Mouse (Mus musculus) B cell, adult 2 months (primary cell): ENCODE data around the gene E130309D02Rik.

Experiments
- DNase-seq, 2 experiments: peaks; one replicate each; pipeline ENCODE4 v3.0.0; 2022

E130309D02Rik gene

DNA sequence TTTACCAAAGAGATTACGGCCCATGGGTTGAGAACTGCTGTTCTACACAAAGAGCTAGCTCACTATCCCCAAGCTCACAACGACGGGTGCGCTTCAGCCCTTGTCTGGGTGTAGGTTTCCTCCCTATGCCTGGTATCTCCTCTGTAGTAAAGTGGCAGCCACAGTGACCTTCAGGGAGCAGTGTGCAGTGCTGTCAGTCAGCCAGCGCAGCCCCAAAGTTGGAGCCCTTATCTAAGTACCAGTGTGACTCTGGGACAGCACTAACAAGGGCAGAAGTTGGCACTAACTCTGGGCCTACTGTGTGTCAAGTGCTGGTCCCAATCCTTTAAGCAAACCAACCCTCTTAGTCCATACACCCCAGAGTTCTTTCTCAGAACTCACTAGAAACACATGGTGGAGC, 6.3 kb downstream of the E130309D02Rik start:
- no peak for DNase-seq

DNA sequence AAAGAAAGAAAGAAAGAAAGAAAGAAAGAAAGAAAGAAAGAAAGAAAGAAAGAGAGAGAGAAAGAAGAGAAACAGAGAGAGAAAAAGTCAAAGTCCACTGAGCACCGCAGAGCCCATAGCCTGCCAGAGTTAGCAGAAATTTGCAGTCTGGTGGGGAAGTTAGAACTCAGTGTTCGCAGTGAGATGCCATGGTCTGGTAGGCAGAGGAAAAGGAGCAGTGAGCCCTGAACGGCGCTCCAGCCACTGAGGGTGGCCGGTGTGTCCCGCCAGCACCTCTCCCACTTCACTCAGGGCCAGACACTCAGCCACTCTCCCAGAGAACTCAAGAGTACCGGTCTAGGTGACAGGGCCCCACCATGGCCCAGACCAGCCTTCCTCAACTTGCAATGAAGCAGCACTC, 10.9 kb downstream of the E130309D02Rik start:
- no peak for DNase-seq

DNA sequence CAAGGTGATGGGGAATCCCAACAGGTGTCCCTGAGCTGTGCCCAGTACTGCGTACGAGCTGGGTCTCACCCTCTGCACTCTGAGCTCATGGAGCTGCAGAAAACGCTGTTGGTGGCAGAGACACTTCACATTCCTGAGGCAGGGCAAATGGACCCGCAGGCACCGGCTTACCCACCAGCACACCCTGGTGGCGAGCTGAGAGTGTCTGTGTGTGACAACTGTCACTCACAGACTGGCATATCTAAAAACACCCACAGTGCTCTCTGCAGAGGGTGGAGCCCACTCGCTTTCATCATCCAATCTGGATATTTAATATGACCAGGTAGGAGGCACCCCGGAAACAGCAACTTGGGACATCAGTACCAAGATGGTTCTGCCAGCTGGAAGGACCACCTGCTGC, 13.9 kb downstream of the E130309D02Rik start:
- DNase-seq = no peak

DNA sequence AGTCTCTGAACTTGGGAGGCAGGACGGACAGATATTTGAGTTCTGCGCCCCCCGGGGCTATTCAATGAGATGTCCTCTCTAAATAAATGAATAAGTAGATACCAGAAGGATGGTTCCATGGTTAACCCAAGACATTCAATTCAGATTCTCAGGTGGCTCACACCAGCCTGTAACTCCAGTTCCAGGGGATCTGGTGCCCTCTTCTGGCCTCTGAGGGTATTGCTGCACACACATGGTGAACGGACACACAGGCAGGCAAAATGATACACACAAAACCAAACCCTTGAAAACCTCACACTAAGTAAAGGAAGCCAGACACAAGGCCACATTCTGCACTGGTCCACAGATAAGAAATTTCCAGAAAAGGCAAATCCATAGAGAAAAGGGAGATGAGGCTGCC, 15.5 kb downstream of the E130309D02Rik start:
- DNase-seq = peak; percentile 73 to 74

DNA sequence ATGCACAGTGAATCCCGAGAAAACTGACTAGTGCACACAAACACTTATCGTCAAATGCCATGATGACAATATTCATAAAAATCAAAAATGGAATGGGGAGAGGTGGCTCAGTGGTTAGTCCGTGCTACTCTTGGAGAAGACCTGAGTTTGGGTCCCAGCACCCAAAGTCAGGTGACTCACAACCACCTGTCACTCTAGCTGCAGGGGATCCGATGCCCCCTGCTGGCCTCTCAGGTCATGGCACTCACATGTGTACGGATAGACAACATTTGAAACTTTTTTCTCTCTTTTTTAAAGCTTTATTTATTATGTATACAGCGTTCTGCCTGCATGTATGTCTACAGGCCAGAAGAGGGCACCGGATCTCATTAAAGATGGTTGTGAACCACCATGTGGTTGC, 16.8 kb downstream of the E130309D02Rik start:
- peak; percentile 32 to 39 for DNase-seq

DNA sequence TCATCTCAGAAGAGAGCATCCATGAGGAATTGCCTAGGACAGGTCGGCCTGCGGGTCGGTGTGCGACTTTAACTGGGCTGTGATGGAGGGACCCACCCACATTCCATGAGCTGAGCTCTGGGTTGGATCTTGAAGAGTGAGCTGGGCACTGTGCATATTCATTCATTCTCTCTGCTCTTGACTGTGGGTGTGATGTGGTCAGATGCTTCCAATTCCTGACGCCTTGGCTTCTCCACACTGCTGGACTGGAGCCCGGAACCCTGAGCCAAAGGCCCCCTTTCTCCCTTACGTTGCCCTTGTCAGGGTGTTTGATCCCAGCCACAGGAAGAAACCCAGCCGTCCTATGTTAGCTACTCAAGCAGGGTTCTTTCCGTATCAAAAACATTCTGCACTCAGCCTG, 17.2 kb downstream of the E130309D02Rik start:
- DNase-seq = no peak

DNA sequence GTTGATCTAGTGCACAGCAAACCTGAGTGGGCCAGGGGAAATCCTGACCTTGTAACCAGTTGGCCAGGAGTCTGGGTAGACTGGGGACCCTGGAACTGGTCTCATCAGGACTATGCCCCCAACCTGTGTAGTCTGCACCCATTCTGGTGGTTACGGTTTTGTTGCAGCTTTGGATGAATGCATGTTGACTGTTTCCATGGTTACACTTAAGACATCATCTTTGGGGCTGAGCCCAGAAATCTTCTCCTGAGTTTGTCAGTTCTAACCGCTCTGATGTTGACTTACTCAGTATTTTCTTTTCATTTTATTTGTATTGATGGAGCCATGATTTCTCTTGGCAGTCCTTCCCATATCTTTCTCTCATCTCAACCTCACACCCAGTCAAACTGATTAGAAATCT, 19.8 kb downstream of the E130309D02Rik start:
- DNase-seq = no peak

DNA sequence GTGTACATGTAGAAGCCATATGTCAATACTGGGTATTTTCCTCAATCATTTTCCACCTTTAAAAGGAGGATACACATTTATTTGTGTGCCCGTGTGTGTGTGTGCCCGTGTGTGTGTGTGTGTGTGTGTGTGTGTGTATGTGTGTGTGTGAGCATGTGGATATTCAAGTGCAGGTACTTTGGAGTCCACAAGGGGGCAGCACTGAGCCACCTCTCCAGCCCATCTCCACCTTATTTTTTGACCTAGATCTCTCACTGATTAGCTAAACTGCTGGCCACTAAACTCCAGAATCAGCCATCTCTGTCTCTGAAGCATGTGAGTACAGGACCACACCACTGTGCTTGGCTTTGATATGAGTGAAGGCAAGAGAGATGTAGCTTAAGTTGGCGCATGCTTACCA, 20.3 kb downstream of the E130309D02Rik start:
- peak; percentile 23 to 34 for DNase-seq

DNA sequence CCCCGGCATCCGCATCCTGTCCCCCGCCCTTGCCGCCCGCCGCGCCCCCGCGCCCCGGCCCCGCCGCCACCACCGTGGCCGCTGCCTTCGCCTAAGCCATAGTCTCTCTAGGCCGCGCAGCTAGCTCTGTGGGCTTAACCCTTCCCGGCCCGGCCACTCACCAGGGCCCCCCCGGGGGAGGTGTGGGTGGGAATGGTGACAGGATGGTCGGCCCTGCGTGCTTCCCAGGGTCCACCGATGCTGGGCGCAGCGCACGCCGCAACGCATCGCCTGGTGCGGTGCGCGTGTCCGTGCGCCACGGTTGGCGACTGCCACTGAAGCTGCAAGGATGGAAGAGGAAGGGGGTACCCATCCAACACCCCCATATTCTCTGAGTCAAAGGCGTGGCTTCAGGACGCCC, 21.8 kb downstream of the E130309D02Rik start, which contains the start of gene Zfp853:
Zfp853 (minus strand) TSS at position 220 of the 400 bp plus-strand sequence.
- no peak for DNase-seq

DNA sequence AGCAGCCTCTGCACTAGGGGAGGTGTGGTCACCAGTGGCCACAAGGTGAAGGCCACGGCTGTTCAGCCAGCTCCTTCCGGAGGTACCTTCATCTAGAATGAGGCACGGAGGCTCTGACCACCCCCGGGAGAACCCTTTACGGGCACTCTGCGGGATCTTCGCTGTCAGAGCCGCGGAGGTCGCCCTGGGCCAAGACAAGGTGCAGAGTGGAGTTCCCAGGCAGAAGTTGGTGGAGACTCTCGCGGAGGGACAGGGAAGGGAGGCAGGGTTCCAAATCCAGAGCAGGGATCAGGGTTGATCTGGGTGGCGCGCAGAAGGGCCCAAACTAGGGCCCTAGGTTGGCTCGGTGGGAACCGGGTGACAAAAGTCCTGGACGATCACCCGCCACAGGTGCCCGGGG, 22.3 kb downstream of the E130309D02Rik start:
- no peak for DNase-seq

DNA sequence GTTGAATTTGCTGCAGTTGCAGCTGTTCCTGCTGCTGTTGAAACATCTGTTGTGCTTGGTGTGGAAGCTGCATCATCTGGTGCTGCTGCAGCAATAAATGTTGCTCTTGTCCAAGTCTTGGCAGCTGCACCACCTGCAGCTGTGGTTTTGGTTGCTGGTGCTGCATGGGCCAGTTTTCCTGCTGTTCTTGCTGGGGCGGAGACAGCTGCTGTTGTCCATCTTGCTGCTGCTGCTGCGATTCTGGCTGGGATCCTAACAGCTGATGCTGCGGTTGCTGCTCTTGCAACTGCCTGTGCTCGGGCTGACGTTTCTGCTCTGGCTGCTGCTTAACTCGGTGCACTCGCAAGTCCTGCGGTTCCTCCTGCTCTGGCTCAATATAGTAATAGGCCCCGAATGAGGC, 25.9 kb downstream of the E130309D02Rik start:
- DNase-seq = no peak

DNA sequence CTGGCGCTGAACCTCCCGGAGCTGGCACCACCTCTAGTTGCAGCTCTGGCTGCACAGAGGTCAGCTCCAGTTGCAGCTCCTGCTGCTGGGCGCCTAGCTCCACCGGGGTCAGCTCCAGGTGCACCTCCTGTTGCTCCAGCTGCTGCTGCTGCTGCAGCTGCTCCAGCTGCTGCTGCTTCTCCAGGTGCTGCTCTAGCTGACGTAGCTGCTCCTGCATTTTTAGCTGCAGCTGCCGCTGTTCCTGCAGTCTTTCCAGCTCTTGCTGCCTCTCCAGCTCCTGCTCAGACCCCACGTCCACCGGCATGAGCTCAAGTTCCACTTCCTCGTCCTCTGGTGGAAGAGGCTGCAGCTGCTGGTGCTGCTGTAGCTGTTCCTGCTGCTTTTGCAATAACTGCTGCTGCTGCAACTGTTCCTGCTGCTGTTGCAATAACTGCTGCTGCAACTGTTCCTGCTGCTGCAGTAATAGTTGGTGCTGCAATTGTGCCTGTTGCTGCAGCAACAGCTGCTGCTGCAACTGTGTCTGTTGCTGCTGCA, 26.7 kb downstream of the E130309D02Rik start:
- no peak for DNase-seq

DNA sequence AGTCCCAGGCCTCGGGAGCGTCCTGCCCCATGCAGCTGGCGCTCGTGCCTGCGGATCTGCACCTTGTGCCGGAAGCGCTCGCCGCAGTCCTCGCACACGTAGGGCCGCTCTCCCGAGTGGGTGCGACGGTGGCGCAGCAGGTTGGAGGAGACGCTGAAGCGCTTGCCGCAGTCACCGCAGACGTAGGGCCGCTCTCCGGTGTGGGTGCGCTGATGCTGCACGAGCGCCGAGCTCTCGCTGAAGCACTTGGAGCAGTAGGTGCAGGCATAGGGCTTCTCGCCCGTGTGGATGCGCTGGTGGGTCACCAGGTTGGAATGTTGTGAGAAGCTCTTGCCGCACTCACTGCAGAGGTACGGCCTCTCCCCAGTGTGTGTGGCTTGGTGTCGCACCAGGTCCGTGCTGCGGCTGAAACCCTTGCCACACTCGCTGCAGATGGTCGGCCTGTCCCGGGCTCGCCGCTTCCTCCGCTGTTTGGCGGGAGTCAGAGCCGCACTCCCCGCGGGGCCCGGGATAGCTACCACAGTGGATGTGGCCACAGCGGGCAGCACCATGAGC, 27.3 kb downstream of the E130309D02Rik start:
- DNase-seq = no peak

DNA sequence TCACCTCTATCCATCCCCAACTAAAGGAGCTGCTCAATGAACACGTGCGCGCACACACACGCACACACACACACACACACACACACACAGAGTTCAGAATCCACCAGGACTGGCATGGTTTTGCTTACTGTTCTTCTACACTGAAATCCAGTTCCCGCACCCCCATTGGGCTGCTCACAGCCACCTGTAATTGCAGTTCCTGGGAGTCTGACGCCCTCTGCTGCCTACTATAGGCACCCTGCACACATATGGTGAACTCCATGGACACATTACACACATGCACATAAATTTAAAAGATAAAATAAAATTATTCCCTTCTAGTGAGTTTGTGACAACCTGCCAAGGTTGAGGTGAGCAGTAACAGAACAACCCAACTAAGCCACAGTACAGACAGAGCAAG, 30.4 kb downstream of the E130309D02Rik start:
- DNase-seq = peak in 1 of 2 experiments; percentile 23

DNA sequence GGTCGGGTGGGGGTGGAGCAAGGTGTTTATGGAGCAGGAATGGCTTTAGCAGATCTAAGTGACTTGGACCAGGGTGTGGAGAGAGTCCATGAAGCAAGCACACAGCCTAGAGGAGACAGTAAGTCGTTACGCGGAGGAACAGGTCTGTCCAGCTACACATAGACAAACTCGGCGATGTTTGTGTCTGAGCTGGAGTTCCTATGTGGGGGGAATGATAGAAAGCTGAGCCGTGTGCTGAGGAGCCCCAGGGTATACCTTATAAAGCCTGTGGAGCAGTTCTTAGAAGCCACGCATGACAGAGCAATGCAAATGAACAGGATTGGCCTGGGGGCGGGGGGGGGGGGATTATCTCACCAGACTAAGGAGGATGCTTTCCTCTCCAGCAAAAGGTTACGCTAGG, 35.9 kb downstream of the E130309D02Rik start:
- DNase-seq = no peak

DNA sequence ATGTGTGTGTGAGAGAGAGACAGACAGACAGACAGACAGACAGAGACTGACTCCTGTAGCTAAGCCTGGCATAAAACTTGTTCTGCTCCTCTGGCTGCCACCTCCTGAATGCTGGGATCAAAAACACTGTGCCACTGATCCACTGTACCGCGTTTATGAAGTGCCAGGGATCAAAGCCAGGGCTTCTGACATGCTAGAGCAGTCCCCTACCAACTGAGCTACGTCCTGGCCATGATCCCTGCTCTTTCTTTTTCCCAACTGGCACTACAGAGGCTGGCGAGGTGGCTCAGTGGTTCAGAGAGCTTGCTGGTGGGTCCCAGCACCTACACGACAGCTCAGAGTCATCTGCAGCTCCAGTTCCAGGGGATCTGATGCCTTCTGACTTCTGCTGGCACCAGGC, 39.4 kb downstream of the E130309D02Rik start:
- DNase-seq = no peak

DNA sequence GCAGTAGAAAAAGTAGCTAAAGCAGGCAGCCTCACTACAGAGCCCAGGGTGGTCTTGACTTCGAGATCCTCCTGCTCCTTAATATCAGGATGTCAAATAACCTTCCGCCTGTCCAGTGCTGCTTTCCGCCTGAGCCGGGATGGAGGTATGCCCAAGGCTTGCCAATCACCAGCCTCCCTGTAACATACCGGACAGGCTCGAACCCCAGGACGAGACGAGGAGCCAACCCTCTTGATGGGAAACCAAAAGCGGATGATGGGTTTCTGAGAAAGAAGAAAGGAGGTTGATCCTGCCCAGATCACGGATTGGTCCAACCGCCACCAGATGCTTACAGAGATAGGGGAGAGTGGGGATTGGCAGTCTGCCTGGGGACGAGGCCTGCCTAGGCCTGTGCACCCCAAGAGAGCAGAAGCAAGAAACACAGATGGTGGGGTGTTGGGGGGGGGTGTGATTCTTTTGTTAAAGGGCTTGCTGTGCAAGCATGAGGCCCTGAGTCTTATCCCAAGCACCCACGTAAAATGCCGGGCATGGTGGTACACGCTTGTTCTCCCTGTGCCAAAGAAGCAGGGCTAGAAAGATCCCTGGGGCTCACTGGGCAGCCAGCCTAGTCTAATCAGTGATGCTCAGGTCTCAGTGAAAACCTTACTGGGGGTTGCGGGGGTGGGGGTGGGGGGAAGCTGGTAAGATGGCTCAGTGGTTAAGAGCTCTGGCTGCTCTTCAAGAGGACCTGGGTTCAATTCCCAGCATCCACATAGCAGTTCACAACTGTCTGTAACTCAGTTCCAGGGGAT, 42.4 kb downstream of the E130309D02Rik start:
- no peak for DNase-seq

DNA sequence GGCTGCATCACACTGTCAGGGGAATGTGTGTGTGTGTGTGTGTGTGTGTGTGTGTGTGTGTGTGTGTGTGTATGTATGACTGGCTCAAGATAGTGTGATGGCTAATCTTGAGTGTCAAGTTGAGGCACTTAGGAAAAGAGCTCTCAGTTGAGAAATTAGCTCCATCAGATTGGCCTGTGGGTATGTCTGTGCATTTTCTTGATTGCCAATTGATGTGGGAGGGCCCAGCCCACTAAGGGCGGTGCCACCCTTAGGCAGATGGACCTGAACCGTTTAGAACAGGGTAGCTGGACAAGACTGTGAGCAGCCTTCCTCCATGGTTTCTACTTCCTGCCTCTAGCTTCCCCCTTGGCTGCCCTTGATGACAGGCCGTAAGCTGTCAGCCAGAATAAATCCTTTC, 43.1 kb downstream of the E130309D02Rik start:
- DNase-seq = no peak

DNA sequence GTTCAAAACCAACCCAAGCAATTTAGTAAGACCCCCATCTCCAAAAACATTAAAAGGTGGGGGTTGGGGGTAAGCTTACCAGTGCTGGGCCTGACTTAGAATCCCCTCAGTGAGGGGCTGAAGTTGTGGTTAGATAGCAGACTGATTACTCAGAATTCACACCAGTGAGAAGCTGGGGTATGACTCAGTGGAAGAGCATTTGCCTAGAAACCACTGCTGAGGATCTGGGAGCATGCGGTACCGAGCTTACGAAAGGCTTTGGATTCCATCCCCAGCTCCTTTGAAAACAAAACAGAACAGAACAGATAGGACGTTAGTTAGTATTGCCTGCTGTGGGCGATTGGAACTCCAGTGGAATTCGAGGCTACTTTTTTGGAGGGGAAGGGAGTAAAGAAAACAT, 43.5 kb downstream of the E130309D02Rik start:
- DNase-seq = no peak

DNA sequence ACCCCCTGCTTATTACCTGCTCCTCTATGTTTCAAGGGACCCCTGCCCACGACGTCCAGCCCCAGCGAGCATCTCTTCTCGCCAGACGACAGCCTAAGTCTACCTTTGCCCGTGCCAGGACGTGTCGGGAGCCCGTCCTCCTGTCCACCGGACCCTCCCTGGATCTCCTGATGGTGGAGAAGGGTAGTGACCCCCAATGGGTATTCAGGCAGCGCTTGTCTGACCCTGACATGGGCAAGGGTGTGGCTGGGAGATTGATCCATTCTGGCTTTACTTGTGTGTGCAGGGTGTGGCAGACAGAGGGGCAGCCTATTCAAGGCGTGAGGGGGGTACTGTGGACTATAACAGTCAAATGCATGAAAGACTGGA, 45.0 kb downstream of the E130309D02Rik start:
- no peak for DNase-seq

DNA sequence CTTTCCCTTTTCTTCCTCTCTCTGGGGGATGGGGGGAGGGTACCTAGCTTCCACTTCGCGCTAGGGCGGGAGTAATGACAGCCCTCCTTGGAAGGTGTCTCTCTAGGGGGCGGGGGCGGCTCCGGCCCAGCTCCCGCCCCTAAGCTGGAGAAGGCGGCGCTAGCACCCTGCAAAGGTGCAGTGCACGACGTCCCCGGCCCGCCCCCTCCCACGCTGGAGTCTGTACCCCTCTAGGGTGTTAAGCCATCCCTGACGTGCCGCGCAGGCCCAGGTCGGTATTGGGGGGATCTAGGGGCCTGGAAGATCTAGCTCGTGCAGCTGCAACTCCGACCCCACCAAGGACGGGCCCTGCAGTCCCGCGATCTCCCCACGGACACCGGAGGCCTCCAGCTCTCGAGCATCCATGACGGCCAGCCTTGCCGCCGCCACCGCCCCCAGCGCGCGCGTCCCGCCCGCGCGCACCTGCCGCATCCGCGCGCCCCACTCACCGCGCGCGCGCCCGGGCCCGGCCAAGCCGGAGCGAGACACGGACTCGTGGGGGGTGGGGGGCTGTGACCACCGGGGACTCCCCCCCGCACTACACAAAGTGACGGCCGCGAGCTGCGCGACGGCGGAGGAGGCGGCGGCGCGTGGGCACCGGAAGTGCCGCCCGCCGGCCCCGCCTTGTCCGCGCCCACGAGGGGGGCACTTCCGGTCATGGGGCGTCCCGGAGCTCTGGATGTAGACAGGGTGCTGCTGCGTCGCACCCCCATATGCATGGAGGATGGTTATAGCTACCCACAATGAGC, 45.6 kb downstream of the E130309D02Rik start, which contains the start of gene Zfp316:
Zfp316 (minus strand) TSS at position 660 of the 788 bp plus-strand sequence.
- DNase-seq = peak; percentile 63 to 67

DNA sequence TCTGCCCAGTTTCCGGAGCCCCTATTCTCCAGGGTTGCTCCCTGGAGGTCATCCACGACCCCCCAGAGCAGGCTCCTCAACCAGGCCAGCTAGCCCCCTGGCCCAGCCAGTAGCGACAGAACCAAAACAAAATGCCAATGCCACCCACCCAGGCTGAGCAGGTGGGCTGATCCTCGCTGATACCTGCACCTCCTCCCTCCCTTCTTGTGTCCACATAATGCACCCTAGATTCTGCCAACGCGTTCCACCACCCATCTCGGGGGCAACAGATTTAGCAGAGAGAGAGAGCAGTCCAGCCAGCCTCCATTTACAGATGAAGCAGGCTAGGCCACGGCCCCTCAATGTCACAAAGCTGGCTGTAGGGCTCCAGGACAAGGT, 46.2 kb downstream of the E130309D02Rik start:
- DNase-seq = no peak

DNA sequence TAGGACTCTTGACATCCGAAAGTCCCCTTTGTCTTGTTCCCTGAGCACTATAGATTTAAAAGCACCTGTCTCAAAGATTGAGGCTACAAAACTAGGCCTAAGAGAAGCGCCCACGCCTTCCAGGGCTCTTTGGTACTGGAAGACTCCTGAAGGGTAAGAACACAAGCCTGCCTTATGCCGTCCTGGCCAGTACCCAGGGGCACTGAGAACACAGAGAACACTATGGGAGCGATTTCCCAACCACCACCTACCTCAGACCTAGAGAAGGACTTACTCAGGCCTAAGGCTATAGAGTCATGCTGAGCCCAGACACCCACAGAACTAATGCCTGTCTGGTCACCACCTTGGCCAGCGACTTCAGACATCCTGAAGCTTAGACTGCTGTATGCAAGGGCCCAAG, 48.4 kb downstream of the E130309D02Rik start:
- no peak for DNase-seq

DNA sequence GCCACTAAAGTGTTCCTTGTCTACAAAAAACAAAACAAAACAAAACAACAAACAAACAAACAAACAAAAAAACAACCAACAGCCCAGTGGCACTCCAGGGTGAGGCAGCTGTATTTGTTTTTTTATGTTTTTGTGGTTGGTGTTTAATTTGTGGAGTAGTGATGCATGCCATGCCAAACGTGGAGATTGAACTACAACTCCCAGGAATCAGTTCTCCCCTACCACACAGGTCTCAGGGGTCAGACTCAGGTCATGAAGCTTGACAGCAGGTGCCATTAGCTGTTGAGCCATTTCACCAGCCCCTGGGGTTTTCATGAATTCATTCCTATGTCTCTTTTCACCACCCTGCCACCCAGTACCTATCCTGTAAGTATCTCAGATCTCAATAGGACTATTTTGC, 49.8 kb downstream of the E130309D02Rik start:
- DNase-seq = no peak
